Mouse (Mus musculus): ENCODE measurements around the gene Tead2.

Gene Tead2

GRCm38 (mm10) chr7:45175398-45175797, 40.2 kb upstream of the Tead2 start:
- peaks cover 65% of the 10 kb centered on the region for H3K4me1 ChIP-seq (replicated peaks; ENCODE audit: low read depth, low read length)
- H3K36me3 ChIP-seq (ENCODE audit: insufficient read depth, low read length): no peaks in the 10 kb centered on the region
- peak overlapping the region; percentile 81 for H3K4me3 ChIP-seq (replicated peaks; ENCODE audit: low read length)
- peaks cover under 1% of the 10 kb centered on the region; the same call in 1 of the 2 replicates for H3K9me3 ChIP-seq (ENCODE audit: low read length)
- TF ChIP-seq CTCF (conservative IDR thresholded peaks at IDR 0.05; ENCODE audit: low read length) (no peak), POU5F1 (IDR thresholded peaks at IDR 0.05; ENCODE audit: borderline replicate concordance, low read length) (no peak), NANOG (IDR thresholded peaks at IDR 0.05; ENCODE audit: borderline replicate concordance, low read length) (no peak)
- peaks cover 75% of the 10 kb centered on the region for H3K27me3 ChIP-seq (ENCODE audit: insufficient read depth, low read length)

DNA sequence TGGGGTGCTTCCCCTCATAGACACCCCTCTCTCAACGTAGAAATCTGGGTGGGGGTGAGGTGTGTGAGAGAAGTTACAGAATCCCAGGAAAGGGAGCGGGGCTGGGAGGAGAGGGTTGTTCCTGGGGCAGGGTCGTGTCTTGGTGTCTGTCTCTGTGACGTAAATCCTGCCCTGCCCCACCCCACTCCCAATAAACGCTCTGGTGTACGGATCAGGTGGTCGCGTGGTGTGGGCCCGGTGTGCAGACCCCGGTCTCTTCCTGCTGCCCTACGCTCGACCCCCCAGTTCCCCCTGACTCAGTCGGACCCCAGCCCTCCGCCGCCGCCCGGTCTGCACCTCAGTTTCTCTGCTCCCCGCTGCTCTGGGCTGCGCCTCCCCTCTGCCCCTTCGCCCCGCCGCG, 39.6 kb upstream of the Tead2 start:
- TF ChIP-seq POU5F1 (IDR thresholded peaks at IDR 0.05; ENCODE audit: borderline replicate concordance, low read length) (no peak), CTCF (conservative IDR thresholded peaks at IDR 0.05; ENCODE audit: low read length) (no peak)
- Histone ChIP-seq H3K9me3 (ENCODE audit: low read length) (no peaks in the 10 kb centered on the region), H3K27me3 (ENCODE audit: insufficient read depth, low read length) (peaks cover 75% of the 10 kb centered on the region), H3K4me1 (replicated peaks; ENCODE audit: low read depth, low read length) (peaks cover 65% of the 10 kb centered on the region), H3K4me3 (replicated peaks; ENCODE audit: low read length) (peak overlapping the region; percentile 81), H3K36me3 (ENCODE audit: insufficient read depth, low read length) (no peaks in the 10 kb centered on the region)

DNA sequence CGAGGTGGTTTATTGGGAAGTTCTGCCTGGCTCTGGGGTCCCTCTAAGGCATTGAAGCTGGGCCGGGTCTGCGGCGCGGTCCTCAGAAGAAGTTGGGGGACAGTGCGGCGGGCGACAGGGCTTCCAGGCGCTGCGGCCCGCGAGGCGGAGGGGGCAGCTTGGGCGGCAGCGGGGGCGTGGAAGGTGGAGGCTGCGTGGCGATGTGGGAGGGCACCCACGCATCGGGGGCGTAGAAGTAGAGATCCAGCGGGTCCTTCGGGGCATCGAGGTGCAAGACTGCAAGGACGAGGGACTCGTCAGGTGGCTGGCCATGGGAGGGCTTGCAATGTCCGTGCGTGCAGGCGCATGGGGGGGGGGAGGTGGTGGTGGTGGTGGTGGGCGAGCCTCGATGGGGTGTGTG, 39.2 kb upstream of the Tead2 start:
- Histone ChIP-seq H3K4me1 (replicated peaks; ENCODE audit: low read depth, low read length) (peaks cover 65% of the 10 kb centered on the region), H3K27me3 (ENCODE audit: insufficient read depth, low read length) (peaks cover 76% of the 10 kb centered on the region), H3K4me3 (replicated peaks; ENCODE audit: low read length) (peak overlapping the region; percentile 81), H3K36me3 (ENCODE audit: insufficient read depth, low read length) (no peaks in the 10 kb centered on the region), H3K9me3 (ENCODE audit: low read length) (no peaks in the 10 kb centered on the region)
- TF ChIP-seq CTCF (conservative IDR thresholded peaks at IDR 0.05; ENCODE audit: low read length) (no peak), POU5F1 (IDR thresholded peaks at IDR 0.05; ENCODE audit: borderline replicate concordance, low read length) (no peak), NANOG (IDR thresholded peaks at IDR 0.05; ENCODE audit: borderline replicate concordance, low read length) (no peak)

GRCm38 (mm10) chr7:45178550-45178949, 37.0 kb upstream of the Tead2 start:
- H3K27me3 ChIP-seq (ENCODE audit: insufficient read depth, low read length): peaks cover 88% of the 10 kb centered on the region
- no peak overlapping the region for H3K4me3 ChIP-seq (replicated peaks; ENCODE audit: low read length)
- no peaks in the 10 kb centered on the region for H3K9me3 ChIP-seq (ENCODE audit: low read length)
- peaks cover 53% of the 10 kb centered on the region for H3K4me1 ChIP-seq (replicated peaks; ENCODE audit: low read depth, low read length)
- TF ChIP-seq CTCF (conservative IDR thresholded peaks at IDR 0.05; ENCODE audit: low read length): no peak
- no peak for TF ChIP-seq NANOG (IDR thresholded peaks at IDR 0.05; ENCODE audit: borderline replicate concordance, low read length)
- TF ChIP-seq POU5F1 (IDR thresholded peaks at IDR 0.05; ENCODE audit: borderline replicate concordance, low read length): no peak
- H3K36me3 ChIP-seq (ENCODE audit: insufficient read depth, low read length): no peaks in the 10 kb centered on the region

DNA sequence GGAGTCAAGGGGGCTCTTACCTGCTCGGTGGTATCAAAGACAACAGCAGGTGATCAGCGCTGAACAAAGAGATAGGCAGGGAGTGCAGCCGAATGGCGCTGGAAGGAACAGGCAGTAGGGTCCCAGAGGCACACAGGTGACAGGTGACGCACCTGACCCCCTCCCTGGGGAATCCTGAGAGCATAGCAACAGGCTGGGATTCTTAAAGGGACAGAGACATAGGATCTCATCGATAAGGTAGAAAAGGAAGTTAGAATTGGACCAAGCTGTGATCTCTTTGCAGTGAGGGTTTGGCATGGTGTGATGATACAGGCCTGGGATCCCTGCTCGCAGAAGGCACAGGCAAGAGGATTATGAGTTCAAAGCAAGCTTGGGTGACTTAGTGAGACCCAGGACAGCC, 36.1 kb upstream of the Tead2 start, which contains the start of gene Gfy:
TSS of gene Gfy (minus strand) at position 101 of the 400 bp plus-strand sequence.
- Histone ChIP-seq H3K36me3 (ENCODE audit: insufficient read depth, low read length) (no peaks in the 10 kb centered on the region), H3K4me3 (replicated peaks; ENCODE audit: low read length) (no peak within 1 kb of the TSS), H3K4me1 (replicated peaks; ENCODE audit: low read depth, low read length) (peaks cover 50% of the 10 kb centered on the region), H3K27me3 (ENCODE audit: insufficient read depth, low read length) (peaks cover 95% of the 10 kb centered on the region), H3K9me3 (ENCODE audit: low read length) (no peaks in the 10 kb centered on the region)
- TF ChIP-seq POU5F1 (IDR thresholded peaks at IDR 0.05; ENCODE audit: borderline replicate concordance, low read length) (no peak), NANOG (IDR thresholded peaks at IDR 0.05; ENCODE audit: borderline replicate concordance, low read length) (no peak), CTCF (conservative IDR thresholded peaks at IDR 0.05; ENCODE audit: low read length) (no peak)

DNA sequence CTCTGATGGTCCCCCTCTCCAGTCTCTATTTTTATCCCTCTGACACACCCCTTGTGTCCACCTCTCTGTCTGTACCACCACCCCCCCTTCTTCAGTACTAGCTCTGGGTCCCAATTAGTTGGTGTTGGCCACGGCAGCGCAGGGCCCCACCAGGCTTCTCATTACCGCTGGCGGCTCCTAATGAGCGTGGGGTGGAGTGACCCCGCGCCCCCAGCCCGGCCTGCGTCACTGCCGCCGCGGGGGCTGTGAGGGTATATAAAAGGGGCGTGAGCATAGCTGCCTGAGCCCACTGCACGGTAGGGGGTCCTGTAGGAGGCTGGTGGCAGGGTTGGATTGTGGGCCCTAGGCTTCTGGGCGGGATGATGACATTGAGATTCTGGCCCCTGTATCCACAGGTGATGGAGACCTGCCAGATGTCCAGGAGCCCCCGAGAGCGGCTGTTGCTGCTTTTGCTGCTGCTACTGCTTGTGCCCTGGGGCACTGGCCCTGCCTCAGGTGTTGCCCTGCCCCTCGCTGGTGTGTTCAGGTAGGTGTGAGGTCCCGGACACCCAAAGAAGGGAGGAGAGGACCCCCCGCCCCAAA, 34.6 kb upstream of the Tead2 start, which contains the start of gene Pth2:
TSS of gene Pth2 (plus strand) at position 100 of the 582 bp plus-strand sequence.
- Histone ChIP-seq H3K4me1 (replicated peaks; ENCODE audit: low read depth, low read length) (peaks cover 41% of the 10 kb centered on the region), H3K4me3 (replicated peaks; ENCODE audit: low read length) (peak within 1 kb of the TSS; percentile 77), H3K36me3 (ENCODE audit: insufficient read depth, low read length) (no peaks in the 10 kb centered on the region), H3K9me3 (ENCODE audit: low read length) (no peaks in the 10 kb centered on the region), H3K27me3 (ENCODE audit: insufficient read depth, low read length) (peaks cover 96% of the 10 kb centered on the region)
- TF ChIP-seq NANOG (IDR thresholded peaks at IDR 0.05; ENCODE audit: borderline replicate concordance, low read length): no peak
- TF ChIP-seq POU5F1 (IDR thresholded peaks at IDR 0.05; ENCODE audit: borderline replicate concordance, low read length): no peak
- no peak for TF ChIP-seq CTCF (conservative IDR thresholded peaks at IDR 0.05; ENCODE audit: low read length)

GRCm38 (mm10) chr7:45181540-45181939, 34.0 kb upstream of the Tead2 start:
- no peaks in the 10 kb centered on the region for H3K9me3 ChIP-seq (ENCODE audit: low read length)
- peak overlapping the region; percentile 77 for H3K4me3 ChIP-seq (replicated peaks; ENCODE audit: low read length)
- H3K4me1 ChIP-seq (replicated peaks; ENCODE audit: low read depth, low read length): peaks cover 45% of the 10 kb centered on the region
- no peaks in the 10 kb centered on the region for H3K36me3 ChIP-seq (ENCODE audit: insufficient read depth, low read length)
- TF ChIP-seq CTCF (conservative IDR thresholded peaks at IDR 0.05; ENCODE audit: low read length) (no peak), POU5F1 (IDR thresholded peaks at IDR 0.05; ENCODE audit: borderline replicate concordance, low read length) (no peak), NANOG (IDR thresholded peaks at IDR 0.05; ENCODE audit: borderline replicate concordance, low read length) (no peak)
- H3K27me3 ChIP-seq (ENCODE audit: insufficient read depth, low read length): peaks cover 96% of the 10 kb centered on the region

DNA sequence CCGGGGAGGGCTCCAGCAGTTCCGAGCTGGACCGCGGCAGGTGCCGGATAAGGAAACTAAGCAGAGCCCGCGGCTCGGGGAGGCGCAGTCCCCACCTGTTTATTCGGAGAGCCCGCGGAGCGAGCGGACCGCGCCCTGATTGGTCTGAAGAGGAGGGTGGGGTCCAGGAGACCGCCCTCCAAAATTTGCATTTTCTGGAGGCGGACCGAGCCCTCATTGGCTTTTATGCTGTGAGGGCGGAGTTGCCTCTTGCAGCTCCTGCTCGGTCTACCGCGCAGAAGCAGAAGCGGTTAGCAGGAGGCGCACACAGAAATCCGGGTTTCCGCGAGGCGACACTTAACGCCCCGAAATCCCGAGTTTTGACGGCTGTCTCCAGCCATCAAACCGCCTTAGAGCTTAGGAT, 33.4 kb upstream of the Tead2 start:
- no peaks in the 10 kb centered on the region for H3K36me3 ChIP-seq (ENCODE audit: insufficient read depth, low read length)

DNA sequence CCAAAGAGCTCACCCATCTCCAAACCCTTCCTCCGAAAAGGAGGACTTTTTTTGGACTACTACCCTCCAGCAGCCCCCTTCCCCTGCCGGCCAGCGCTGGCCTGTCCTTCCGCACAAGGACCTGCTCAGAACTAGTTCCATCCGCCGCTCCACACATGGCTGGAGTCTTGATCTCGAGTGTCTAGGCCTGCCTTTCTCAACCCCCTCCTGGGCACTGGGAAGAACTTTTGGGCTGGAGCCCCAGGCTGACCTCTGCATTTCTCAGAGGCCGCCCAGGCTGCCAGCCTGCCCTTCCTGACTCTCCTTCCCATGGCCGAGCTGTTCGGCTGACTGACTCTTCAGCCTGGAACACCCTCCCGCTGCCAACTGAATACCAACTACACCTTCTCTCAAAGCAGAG, 32.9 kb upstream of the Tead2 start:
- peaks cover 94% of the 10 kb centered on the region for H3K27me3 ChIP-seq (ENCODE audit: insufficient read depth, low read length)
- peaks cover 36% of the 10 kb centered on the region for H3K4me1 ChIP-seq (replicated peaks; ENCODE audit: low read depth, low read length)
- TF ChIP-seq POU5F1 (IDR thresholded peaks at IDR 0.05; ENCODE audit: borderline replicate concordance, low read length): no peak
- no peak for TF ChIP-seq CTCF (conservative IDR thresholded peaks at IDR 0.05; ENCODE audit: low read length)
- TF ChIP-seq NANOG (IDR thresholded peaks at IDR 0.05; ENCODE audit: borderline replicate concordance, low read length): no peak
- H3K9me3 ChIP-seq (ENCODE audit: low read length): no peaks in the 10 kb centered on the region
- H3K4me3 ChIP-seq (replicated peaks; ENCODE audit: low read length): peak overlapping the region; percentile 77
- H3K36me3 ChIP-seq (ENCODE audit: insufficient read depth, low read length): no peaks in the 10 kb centered on the region

More for the DNA sequence above, 33.4 kb upstream of the Tead2 start:
- Histone ChIP-seq H3K9me3 (ENCODE audit: low read length) (no peaks in the 10 kb centered on the region), H3K4me3 (replicated peaks; ENCODE audit: low read length) (peak overlapping the region; percentile 77), H3K27me3 (ENCODE audit: insufficient read depth, low read length) (peaks cover 97% of the 10 kb centered on the region), H3K4me1 (replicated peaks; ENCODE audit: low read depth, low read length) (peaks cover 40% of the 10 kb centered on the region)
- TF ChIP-seq POU5F1 (IDR thresholded peaks at IDR 0.05; ENCODE audit: borderline replicate concordance, low read length): no peak
- TF ChIP-seq NANOG (IDR thresholded peaks at IDR 0.05; ENCODE audit: borderline replicate concordance, low read length): no peak
- TF ChIP-seq CTCF (conservative IDR thresholded peaks at IDR 0.05; ENCODE audit: low read length): no peak

Data from E14TG2a.4 (cell line).